Mouse (Mus musculus): Measurements from ENCODE around the gene Hspa4l. TPM values are rescaled to one million over a fixed set of nuclear protein-coding genes. Genes with fewer than 3 reads are reported as not detected.

The Hspa4l gene
- polyA plus RNA-seq, 1 experiment from 2014 or later: 68.3 TPM

DNA sequence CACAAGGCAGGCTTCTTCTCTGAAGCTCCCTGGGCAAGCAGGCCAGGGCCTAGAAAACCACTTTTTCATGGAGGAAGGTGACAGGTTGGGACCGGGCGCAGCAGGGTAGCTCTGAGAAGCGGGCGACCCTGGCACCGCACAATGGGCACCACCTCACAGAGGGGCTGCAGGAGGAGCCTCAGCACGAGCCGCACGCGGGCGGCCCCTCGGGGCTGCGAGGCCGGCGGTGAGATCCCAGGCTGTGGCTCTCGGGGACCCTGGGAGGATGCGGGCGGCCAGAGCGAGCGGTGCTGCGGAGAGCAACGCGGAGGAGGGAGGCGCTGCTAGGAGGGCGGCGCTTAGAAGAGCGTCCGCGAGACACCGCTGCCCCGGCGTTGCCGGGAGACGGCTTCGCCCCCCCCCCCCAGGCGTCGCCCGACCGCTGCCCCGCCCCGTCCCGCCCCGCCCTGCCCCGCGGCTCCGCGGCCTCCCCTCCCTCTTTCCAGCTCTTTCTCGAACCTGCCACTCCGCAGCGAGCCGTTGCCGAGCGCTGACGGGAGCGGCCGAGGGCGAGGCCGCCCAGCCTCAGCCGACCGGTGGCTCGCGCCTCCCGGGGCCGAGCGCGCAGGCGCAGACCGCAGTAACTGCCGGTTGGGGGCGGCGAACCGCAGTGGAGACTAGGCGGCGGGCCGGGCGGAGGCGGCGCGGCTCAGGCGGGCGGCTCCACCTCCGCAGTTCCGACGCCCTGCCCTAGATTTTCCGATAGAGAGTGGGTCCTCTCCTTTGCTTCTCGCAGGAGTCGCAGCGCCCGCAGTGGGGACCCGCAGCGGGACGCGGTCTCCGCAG is 753 bp downstream of the Hspa4l start:
- no peaks in the 10 kb centered on the region for H3K36me3 ChIP-seq (ENCODE audit: control insufficient read depth, insufficient read depth, low read length)
- H3K9ac ChIP-seq (ENCODE audit: low read length): peak overlapping the region; percentile 75
- ATAC-seq (ENCODE audit: low FRiP score) (peak; percentile 95), DNase-seq (ENCODE audit: low spot score, missing footprints) (peak; percentile 100)
- H3K4me2 ChIP-seq: peak overlapping the region; percentile 92
- H3K27ac ChIP-seq (ENCODE audit: low read depth, low read length): peak overlapping the region; percentile 89
- H3K9me3 ChIP-seq (ENCODE audit: control insufficient read depth, low read length): no peaks in the 10 kb centered on the region
- peaks cover 6% of the 10 kb centered on the region; the same call in 1 of the 2 replicates for H3K4me1 ChIP-seq (ENCODE audit: control insufficient read depth, insufficient read depth, low read length)
- under 1% methylated on average over 81 of the region's 93 CpGs for WGBS
- H3K27me3 ChIP-seq (ENCODE audit: control insufficient read depth, insufficient read depth, low read length): no peaks in the 10 kb centered on the region
- H3K4me3 ChIP-seq (ENCODE audit: low read depth, low read length): peak overlapping the region; percentile 79

DNA sequence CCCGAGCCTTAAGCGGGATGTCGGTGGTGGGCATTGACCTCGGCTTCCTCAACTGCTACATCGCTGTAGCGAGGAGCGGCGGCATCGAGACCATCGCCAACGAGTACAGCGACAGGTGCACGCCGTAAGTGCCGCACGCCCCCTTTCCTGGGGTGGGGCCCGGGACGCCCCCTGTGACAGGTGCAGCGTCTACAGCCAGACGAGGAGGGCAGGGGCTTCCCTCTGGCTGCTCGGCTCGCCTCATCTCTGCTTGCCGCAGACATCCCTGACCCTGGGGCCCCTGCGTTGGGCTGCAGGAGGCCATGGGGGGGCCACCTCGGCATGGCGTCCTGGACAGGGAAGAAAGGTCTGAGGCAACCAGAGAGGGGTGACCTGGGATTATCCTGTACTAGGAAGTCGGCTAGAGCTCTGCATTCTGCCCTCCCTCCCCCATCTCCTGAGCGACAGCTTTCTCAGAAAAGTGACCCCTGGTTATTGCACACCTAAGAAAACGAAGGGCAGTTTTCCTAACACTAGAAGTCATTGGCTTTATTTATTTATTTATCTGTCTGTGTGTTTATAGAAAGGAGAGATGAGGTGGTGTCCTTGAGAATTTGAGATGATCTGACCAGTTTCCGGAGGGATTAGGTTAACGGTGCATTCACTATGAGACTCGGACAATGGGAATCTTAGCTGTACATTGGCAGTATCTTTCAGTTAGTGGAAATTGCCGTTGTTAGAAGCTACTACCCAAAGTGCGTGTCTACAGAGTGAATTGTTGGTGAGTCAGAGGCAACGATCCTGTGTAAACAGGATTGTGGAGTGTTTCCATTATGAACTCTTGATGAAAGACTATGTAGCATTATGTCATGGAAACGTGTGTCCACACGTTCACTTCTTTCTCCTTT is 1.6 kb downstream of the Hspa4l start:
- ATAC-seq (ENCODE audit: low FRiP score) (no peak; the same call in 1 of the 2 replicates), DNase-seq (ENCODE audit: low spot score, missing footprints) (peak; percentile 96)
- no peaks in the 10 kb centered on the region for H3K36me3 ChIP-seq (ENCODE audit: control insufficient read depth, insufficient read depth, low read length)
- WGBS: 2% methylated on average over 32 of the region's 37 CpGs
- H3K9me3 ChIP-seq (ENCODE audit: control insufficient read depth, low read length): no peaks in the 10 kb centered on the region
- peak overlapping the region; percentile 89 for H3K27ac ChIP-seq (ENCODE audit: low read depth, low read length)
- peak overlapping the region; percentile 75 for H3K9ac ChIP-seq (ENCODE audit: low read length)
- H3K4me3 ChIP-seq (ENCODE audit: low read depth, low read length): peak overlapping the region; percentile 79
- H3K27me3 ChIP-seq (ENCODE audit: control insufficient read depth, insufficient read depth, low read length): no peaks in the 10 kb centered on the region
- peak overlapping the region; percentile 92 for H3K4me2 ChIP-seq
- H3K4me1 ChIP-seq (ENCODE audit: control insufficient read depth, insufficient read depth, low read length): peaks cover 6% of the 10 kb centered on the region; the same call in 1 of the 2 replicates

DNA sequence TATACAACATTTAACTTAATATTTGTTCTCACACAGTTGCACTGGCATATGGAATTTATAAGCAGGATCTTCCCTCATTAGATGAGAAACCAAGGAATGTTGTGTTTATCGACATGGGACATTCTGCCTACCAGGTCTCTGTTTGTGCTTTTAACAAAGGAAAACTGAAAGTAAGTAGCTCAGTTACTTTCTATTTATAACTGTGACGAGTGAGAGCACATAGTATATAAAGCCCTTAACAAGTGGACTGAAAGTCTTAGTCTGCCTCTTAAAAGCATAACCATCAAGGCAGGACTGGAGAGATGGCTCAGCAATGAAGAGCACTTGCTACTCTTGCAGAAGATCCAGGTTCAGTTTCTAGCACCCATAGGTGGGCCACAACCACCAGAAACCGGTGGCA is 16.5 kb downstream of the Hspa4l start:
- Histone ChIP-seq H3K4me1 (ENCODE audit: control insufficient read depth, insufficient read depth, low read length) (no peaks in the 10 kb centered on the region), H3K4me2 (no peak overlapping the region), H3K27me3 (ENCODE audit: control insufficient read depth, insufficient read depth, low read length) (no peaks in the 10 kb centered on the region), H3K4me3 (ENCODE audit: low read depth, low read length) (no peak overlapping the region), H3K9ac (ENCODE audit: low read length) (no peak overlapping the region), H3K27ac (ENCODE audit: low read depth, low read length) (no peak overlapping the region), H3K9me3 (ENCODE audit: control insufficient read depth, low read length) (no peaks in the 10 kb centered on the region), H3K36me3 (ENCODE audit: control insufficient read depth, insufficient read depth, low read length) (peaks cover 5% of the 10 kb centered on the region; the same call in 1 of the 2 replicates)
- DNase-seq (ENCODE audit: low spot score, missing footprints) (no peak), ATAC-seq (ENCODE audit: low FRiP score) (no peak)
- 94% methylated on average over 3 of the region's 3 CpGs for WGBS

DNA sequence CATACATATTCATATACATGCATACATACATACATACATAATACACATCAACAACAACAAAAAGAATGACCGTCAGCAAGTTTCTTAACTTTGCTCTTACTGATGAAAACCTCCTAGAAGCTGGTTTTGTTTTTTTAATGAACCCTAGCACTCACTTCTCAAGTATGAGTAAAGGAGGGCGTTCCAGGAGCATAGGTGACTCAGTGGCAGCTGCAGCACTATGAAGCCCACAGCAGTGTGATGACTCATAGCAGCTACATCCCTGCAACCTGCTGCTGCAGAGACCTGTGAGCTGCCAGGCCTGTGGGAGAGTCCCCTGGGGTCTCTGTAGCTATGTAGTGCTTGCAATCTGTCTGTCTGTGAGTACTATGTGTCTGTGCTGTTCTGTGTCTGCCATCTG is 17.0 kb downstream of the Hspa4l start:
- no peak overlapping the region for H3K4me3 ChIP-seq (ENCODE audit: low read depth, low read length)
- no peak overlapping the region for H3K27ac ChIP-seq (ENCODE audit: low read depth, low read length)
- ATAC-seq (ENCODE audit: low FRiP score) (no peak), DNase-seq (ENCODE audit: low spot score, missing footprints) (no peak)
- no peaks in the 10 kb centered on the region for H3K27me3 ChIP-seq (ENCODE audit: control insufficient read depth, insufficient read depth, low read length)
- no peaks in the 10 kb centered on the region for H3K9me3 ChIP-seq (ENCODE audit: control insufficient read depth, low read length)
- H3K9ac ChIP-seq (ENCODE audit: low read length): no peak overlapping the region
- H3K4me1 ChIP-seq (ENCODE audit: control insufficient read depth, insufficient read depth, low read length): no peaks in the 10 kb centered on the region
- no peak overlapping the region for H3K4me2 ChIP-seq
- H3K36me3 ChIP-seq (ENCODE audit: control insufficient read depth, insufficient read depth, low read length): peaks cover 5% of the 10 kb centered on the region; the same call in 1 of the 2 replicates
- 87% methylated on average over 2 of the region's 2 CpGs for WGBS

DNA sequence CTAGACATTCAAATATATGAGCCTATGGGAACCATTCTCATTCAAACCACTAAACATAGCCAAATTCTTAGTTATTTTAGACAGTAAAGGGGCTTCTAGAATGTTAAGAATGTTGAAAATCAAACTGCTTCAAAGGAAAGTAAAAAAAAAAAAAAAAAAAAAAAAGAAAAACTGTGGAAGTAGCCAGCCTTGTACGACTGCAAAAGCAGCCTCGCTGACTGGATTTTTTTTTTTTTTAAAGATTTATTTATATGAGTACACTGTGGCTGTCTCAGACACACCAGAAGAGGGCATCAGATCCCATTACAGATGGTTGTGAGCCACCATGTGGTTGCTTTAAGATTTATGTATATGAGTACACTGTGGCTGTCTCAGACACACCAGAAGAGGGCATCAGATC is 49.5 kb downstream of the Hspa4l start:
- no peak for DNase-seq (ENCODE audit: low spot score, missing footprints)
- Histone ChIP-seq H3K9ac (ENCODE audit: low read length) (no peak overlapping the region), H3K27me3 (ENCODE audit: control insufficient read depth, insufficient read depth, low read length) (no peaks in the 10 kb centered on the region), H3K36me3 (ENCODE audit: control insufficient read depth, insufficient read depth, low read length) (no peaks in the 10 kb centered on the region), H3K4me3 (ENCODE audit: low read depth, low read length) (no peak overlapping the region), H3K27ac (ENCODE audit: low read depth, low read length) (no peak overlapping the region), H3K9me3 (ENCODE audit: control insufficient read depth, low read length) (no peaks in the 10 kb centered on the region), H3K4me2 (no peak overlapping the region), H3K4me1 (ENCODE audit: control insufficient read depth, insufficient read depth, low read length) (no peaks in the 10 kb centered on the region)
- ATAC-seq (ENCODE audit: low FRiP score): no peak
- 96% methylated on average over 2 of the region's 2 CpGs for WGBS

DNA sequence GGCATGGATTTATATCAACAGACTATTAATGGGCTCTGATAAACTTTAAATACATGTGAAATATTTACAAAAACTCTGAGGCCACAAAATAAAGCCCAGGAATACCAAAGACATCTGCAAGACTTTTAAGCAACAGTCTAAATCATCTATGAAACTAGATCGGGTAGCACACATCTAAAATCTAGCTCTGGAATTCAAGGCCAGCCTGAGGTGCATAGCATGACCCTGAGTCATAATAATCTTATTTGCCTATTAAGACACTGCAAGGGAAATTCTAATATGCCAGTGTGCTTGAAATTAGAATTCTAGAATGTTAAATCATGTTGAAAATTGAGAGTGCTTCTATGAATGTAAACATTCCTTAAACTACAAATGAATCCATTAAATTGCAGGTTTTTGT is 53.8 kb downstream of the Hspa4l start:
- Histone ChIP-seq H3K27ac (ENCODE audit: low read depth, low read length) (no peak overlapping the region), H3K4me2 (no peak overlapping the region), H3K9me3 (ENCODE audit: control insufficient read depth, low read length) (no peaks in the 10 kb centered on the region), H3K4me1 (ENCODE audit: control insufficient read depth, insufficient read depth, low read length) (peaks cover 6% of the 10 kb centered on the region), H3K9ac (ENCODE audit: low read length) (no peak overlapping the region), H3K27me3 (ENCODE audit: control insufficient read depth, insufficient read depth, low read length) (no peaks in the 10 kb centered on the region), H3K36me3 (ENCODE audit: control insufficient read depth, insufficient read depth, low read length) (peaks cover 6% of the 10 kb centered on the region; the same call in 1 of the 2 replicates), H3K4me3 (ENCODE audit: low read depth, low read length) (no peak overlapping the region)
- ATAC-seq (ENCODE audit: low FRiP score) (no peak), DNase-seq (ENCODE audit: low spot score, missing footprints) (no peak)
- WGBS: 76% methylated on average over 1 of the region's 1 CpGs

DNA sequence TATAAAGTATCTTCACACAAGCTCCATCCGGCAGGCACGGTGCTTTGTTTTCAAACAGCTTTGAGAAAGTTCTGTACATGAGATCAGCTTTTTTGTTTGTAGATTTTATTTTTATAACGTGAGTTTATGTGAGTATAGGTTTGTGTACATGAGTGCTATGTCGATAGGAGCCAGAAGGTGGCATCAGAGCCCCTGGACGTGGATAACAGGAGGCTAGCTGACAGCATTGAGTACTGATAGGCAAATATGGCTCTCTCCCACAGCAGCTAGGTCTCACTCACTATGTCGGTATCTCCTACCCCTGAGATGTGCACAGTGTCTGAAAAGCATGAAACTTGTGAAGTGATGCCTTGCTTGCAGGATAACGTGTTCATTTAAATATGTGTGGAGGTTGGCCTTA is 54.2 kb downstream of the Hspa4l start:
- Histone ChIP-seq H3K27me3 (ENCODE audit: control insufficient read depth, insufficient read depth, low read length) (no peaks in the 10 kb centered on the region), H3K9me3 (ENCODE audit: control insufficient read depth, low read length) (no peaks in the 10 kb centered on the region), H3K4me1 (ENCODE audit: control insufficient read depth, insufficient read depth, low read length) (peaks cover 6% of the 10 kb centered on the region), H3K4me3 (ENCODE audit: low read depth, low read length) (no peak overlapping the region), H3K9ac (ENCODE audit: low read length) (no peak overlapping the region), H3K27ac (ENCODE audit: low read depth, low read length) (no peak overlapping the region), H3K4me2 (no peak overlapping the region), H3K36me3 (ENCODE audit: control insufficient read depth, insufficient read depth, low read length) (peaks cover 6% of the 10 kb centered on the region; the same call in 1 of the 2 replicates)
- 42% methylated on average over 7 of the region's 7 CpGs for WGBS
- ATAC-seq (ENCODE audit: low FRiP score): no peak
- DNase-seq (ENCODE audit: low spot score, missing footprints): peak; percentile 87

DNA sequence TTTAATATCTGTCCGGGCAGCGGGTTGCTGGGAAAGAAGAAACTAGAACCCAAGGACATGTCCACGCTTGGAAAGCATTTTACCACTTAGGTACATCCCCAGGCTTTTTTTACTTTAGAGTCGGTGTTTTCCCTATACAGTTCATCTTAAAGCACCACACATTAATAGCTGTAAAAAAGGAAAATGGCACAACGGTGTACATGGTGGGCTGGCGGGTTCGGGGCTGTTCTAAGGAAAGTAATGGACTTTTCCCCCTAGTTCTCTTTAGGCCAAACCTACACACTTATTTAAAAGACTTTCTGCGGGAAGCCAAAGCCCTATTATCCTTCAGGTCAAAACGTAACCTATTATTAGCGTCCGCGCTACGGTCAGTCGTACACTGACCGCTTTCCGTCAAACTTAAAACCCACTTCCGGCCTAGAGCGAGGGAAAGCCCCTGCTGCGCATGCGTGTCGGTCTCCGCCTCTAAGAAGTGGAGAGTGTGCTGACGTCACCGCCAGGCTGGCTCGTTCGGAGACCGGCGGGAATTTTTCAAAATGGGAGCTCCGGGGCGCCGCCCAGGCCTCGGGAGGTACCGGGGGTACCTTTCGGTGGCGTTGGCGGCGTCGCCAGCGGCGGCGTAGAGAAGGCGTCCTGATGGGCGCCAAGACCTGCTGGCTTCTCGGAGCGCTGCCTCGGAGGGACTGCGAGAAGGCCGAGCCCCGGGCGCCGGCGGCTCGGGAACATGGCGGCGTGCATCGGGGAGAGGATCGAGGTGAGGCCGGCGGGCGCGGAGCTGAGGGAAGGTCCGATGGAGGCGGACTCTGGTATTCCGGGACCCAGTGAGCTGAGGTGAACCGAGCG is 55.5 kb downstream of the Hspa4l start, which contains the start of gene Plk4:
Gene Plk4, plus strand, starts transcription at position 490 of the 843 bp plus-strand sequence.
- Histone ChIP-seq H3K9ac (ENCODE audit: low read length) (peak within 1 kb of the TSS; percentile 93), H3K4me2 (peak within 1 kb of the TSS; percentile 80), H3K4me3 (ENCODE audit: low read depth, low read length) (peak within 1 kb of the TSS; percentile 92), H3K9me3 (ENCODE audit: control insufficient read depth, low read length) (no peaks in the 10 kb centered on the region), H3K27ac (ENCODE audit: low read depth, low read length) (no peak within 1 kb of the TSS; the same call in 1 of the 2 replicates), H3K36me3 (ENCODE audit: control insufficient read depth, insufficient read depth, low read length) (peaks cover 6% of the 10 kb centered on the region; the same call in 1 of the 2 replicates), H3K4me1 (ENCODE audit: control insufficient read depth, insufficient read depth, low read length) (peaks cover 6% of the 10 kb centered on the region), H3K27me3 (ENCODE audit: control insufficient read depth, insufficient read depth, low read length) (no peaks in the 10 kb centered on the region)
- WGBS: 2% methylated on average over 66 of the region's 66 CpGs
- DNase-seq (ENCODE audit: low spot score, missing footprints): peak; percentile 99
- ATAC-seq (ENCODE audit: low FRiP score): peak; percentile 98

All from midbrain, embryonic 11.5 days (tissue).